Mouse (Mus musculus) kidney, postnatal 36 days (tissue): ENCODE measurements around the gene C2cd5.
A peak's percentile ranks its signal among the peaks of the same experiment; 100 is the strongest.

Experiments used
- DNase-seq, 2 experiments: peaks; one replicate each; pipeline ENCODE4 v3.0.0; 2021 to 2022; ENCODE audit warnings: mixed read lengths in 2 of 2

Gene C2cd5

GRCm38 (mm10) chr6:142973289-142973688, 126.7 kb downstream of the C2cd5 start:
- no peak for DNase-seq

GRCm38 (mm10) chr6:142972205-142972604, 127.7 kb downstream of the C2cd5 start:
- DNase-seq = no peak

GRCm38 (mm10) chr6:142967407-142967806, 132.5 kb downstream of the C2cd5 start:
- no peak for DNase-seq

GRCm38 (mm10) chr6:142964531-142965385, 135.2 kb downstream of the C2cd5 start:
- peak; percentile 81 to 84 for DNase-seq

GRCm38 (mm10) chr6:142964076-142964530, 135.8 kb downstream of the C2cd5 start, which contains the start of gene St8sia1:
TSS of gene St8sia1 (minus strand) at chr6:142964452.
- DNase-seq = peak; percentile 28 to 71

- DNase-seq = peak in 1 of 2 experiments; percentile 30
Measured at GRCm38 (mm10) chr6:142963480-142964075, 136.4 kb downstream of the C2cd5 start.

- DNase-seq = peak in 1 of 2 experiments; percentile 53
Measured at GRCm38 (mm10) chr6:142962881-142963280, 137.1 kb downstream of the C2cd5 start.

GRCm38 (mm10) chr6:142962476-142962875, 137.5 kb downstream of the C2cd5 start:
- DNase-seq = no peak

GRCm38 (mm10) chr6:142961721-142962455, 138.1 kb downstream of the C2cd5 start:
- no peak for DNase-seq
